Mouse (Mus musculus) cerebellum, adult 9-10 months (tissue): ENCODE data around the gene Nyx.

Experiments
- DNase-seq: peaks from one replicate; pipeline ENCODE4 v3.0.0; 2022

The Nyx gene

GRCm38 (mm10) chrX:13494892-13495703, 29.2 kb downstream of the Nyx start:
- no peak for DNase-seq

GRCm38 (mm10) chrX:13500284-13500683, 34.4 kb downstream of the Nyx start:
- no peak for DNase-seq

GRCm38 (mm10) chrX:13502862-13503375, 37.0 kb downstream of the Nyx start:
- no peak for DNase-seq

GRCm38 (mm10) chrX:13504389-13504788, 38.5 kb downstream of the Nyx start:
- DNase-seq, result no peak

- DNase-seq, result no peak
Measured at GRCm38 (mm10) chrX:13506376-13506775, 40.5 kb downstream of the Nyx start.

- no peak for DNase-seq
Measured at GRCm38 (mm10) chrX:13513127-13513526, 47.2 kb downstream of the Nyx start.

- DNase-seq, result no peak
Measured at GRCm38 (mm10) chrX:13513864-13514263, 48.0 kb downstream of the Nyx start.

GRCm38 (mm10) chrX:13516451-13516850, 50.5 kb downstream of the Nyx start:
- no peak for DNase-seq

- DNase-seq, result no peak
Measured at GRCm38 (mm10) chrX:13518019-13518418, 52.1 kb downstream of the Nyx start.

- DNase-seq, result peak; percentile 46
Measured at GRCm38 (mm10) chrX:13518781-13519407, 53.0 kb downstream of the Nyx start.

GRCm38 (mm10) chrX:13519408-13519783, 53.5 kb downstream of the Nyx start:
- DNase-seq, result no peak

GRCm38 (mm10) chrX:13520566-13520965, 54.7 kb downstream of the Nyx start:
- DNase-seq, result no peak

GRCm38 (mm10) chrX:13521288-13521687, 55.4 kb downstream of the Nyx start:
- DNase-seq, result no peak
